Mouse (Mus musculus) liver, postnatal 0 days (tissue): ENCODE data around the gene Ipo13.

ENCODE experiments used
- CTCF ChIP-seq: sonication (generic); IDR thresholded peaks from 2 replicates; pipeline ENCODE4 v1.5.1; 2016; ENCODE audit warnings: antibody characterized with exemption, low read depth
- EP300 ChIP-seq: IDR thresholded peaks from 2 replicates; pipeline ENCODE4 v1.6.1; 2016; ENCODE audit warnings: antibody characterized with exemption, low read depth, mild to moderate bottlenecking

DNA sequence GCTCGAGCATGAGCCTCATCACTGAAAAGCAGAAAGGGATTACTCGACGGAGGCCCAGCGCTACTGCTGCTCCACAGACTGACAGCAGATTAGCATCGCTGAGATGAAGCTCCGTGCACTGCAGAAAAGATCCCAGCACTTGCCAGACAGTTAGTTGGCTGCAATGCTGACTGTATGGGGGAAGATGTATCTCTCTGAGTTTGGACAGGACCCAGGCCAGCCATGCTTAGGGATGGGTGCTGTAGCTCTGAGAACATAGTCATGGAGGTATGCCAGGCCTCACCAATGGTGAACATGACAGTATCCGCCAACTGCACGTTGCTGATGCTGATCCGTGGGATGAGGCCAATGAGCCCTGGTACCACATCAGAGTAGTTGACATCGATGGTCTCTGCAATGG, 10.7 kb downstream of the Ipo13 start:
- no peak for TF ChIP-seq EP300
- TF ChIP-seq CTCF = no peak
